Mouse (Mus musculus) kidney, adult 2 months (tissue): Measurements from ENCODE around the gene Tec.

ENCODE experiments used
- CTCF ChIP-seq: fragments of 200-500 bp; conservative IDR thresholded peaks from 2 replicates; pipeline ENCODE4 v1.5.1; 2011; ENCODE audit warnings: low read depth, mild to moderate bottlenecking, control low read depth, low read length, moderate library complexity, mixed read lengths; ENCODE audit not compliant: insufficient read depth, insufficient read length
- POLR2A ChIP-seq: fragments of 200-500 bp; IDR thresholded peaks from one replicate; pipeline ENCODE4 v1.6.1; 2011; ENCODE audit warnings: low read depth, low read length, control low read depth

DNA sequence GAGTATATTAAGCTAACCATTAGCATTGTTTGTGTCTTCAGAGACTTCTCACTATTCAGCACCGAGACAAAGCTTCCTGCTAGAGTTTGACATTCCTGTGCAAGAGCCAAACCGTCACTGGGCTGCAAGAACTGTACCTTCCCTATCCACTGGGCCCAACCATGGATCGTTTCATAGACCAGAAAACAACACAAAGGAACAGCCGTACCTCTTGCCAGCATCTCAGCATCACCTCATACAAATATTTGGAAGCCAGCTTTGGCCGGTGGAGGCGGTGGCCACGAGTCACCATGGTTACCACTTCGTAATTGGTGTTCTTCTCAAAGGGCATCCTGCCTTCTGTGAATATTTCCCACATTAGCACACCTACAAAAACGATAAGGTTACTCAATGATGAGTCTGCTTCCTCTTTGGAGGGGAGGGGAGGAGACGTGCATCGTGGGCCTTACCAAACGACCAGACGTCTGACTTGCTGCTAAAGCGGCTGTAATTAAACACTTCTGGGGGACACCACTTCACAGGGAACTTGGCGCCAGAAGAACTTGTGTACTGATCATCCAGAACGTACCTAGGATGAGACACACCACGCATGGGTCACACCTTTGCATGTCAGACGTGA is 111.0 kb downstream of the Tec start:
- TF ChIP-seq POLR2A = no peak
- no peak for TF ChIP-seq CTCF
